Comparison of ENCODE assay signal across 18 mouse cellular contexts in genomic region chr2:76470391-76470790, GRCm38 (mm10).
A peak's percentile ranks its signal among the peaks of the same experiment; 100 is the strongest.
DNase-seq lines count a peak whose midpoint lies in the region; ATAC-seq and TF ChIP-seq lines count a peak whose summit lies in the region.
"Had no signal": no experiment of that assay in that cellular context is flagged by ENCODE, and none has a peak within 500 bp of the region (broad histone marks: within the 10 kb centered on the region; RNA-seq: fewer than 3 reads in every experiment).

No protein-coding gene starts in this region.

- no peaks in the 10 kb centered on the region for H3K27me3 ChIP-seq in kidney, adult 2 months (replicated peaks; ENCODE audit: control insufficient read depth, insufficient read depth, low read length)
- H3K27me3 ChIP-seq: embryonic facial prominence, embryonic 13.5 days; forebrain, embryonic 12.5 days; heart, embryonic 12.5 days had no signal

- no peaks in the 10 kb centered on the region for H3K36me3 ChIP-seq in kidney, adult 2 months (ENCODE audit: control insufficient read depth, insufficient read depth, low read length)
- H3K36me3 ChIP-seq: embryonic facial prominence, embryonic 13.5 days; forebrain, embryonic 12.5 days; heart, embryonic 12.5 days; hindbrain, embryonic 10.5 days had no signal

- no peak overlapping the region for H3K27ac ChIP-seq in kidney, adult 2 months (ENCODE audit: insufficient read depth, low read depth, low read length)
- H3K27ac ChIP-seq: embryonic facial prominence, embryonic 13.5 days; forebrain, embryonic 12.5 days; gastrocnemius, adult 2 months; hindbrain, embryonic 10.5 days had no signal

- no peak overlapping the region for H3K4me3 ChIP-seq in kidney, adult 2 months (ENCODE audit: insufficient read depth, low read depth, low read length)
- H3K4me3 ChIP-seq: embryonic facial prominence, embryonic 13.5 days; forebrain, embryonic 12.5 days; gastrocnemius, adult 2 months; heart, embryonic 12.5 days; hindbrain, embryonic 10.5 days had no signal

- WGBS in kidney, adult 2 months: 54% methylated on average over 9 of the region's 9 CpGs

- no peak for ATAC-seq in activated CD4-positive, CD25-positive, alpha-beta regulatory T cell, adult 4 months
- ATAC-seq: forebrain, embryonic 16.5 days had no signal

- no peak for TF ChIP-seq CTCF in kidney, adult 2 months (conservative IDR thresholded peaks at IDR 0.05; ENCODE audit: insufficient read depth, insufficient read length, low read depth, low read length)

- DNase-seq in kidney, adult 2 months: peak; percentile 25
- no peak for DNase-seq in kidney, postnatal 4 days
- DNase-seq in lung, adult 18-20 months: peak; percentile 30 to 33
- no peak for DNase-seq in lung, postnatal 14 days
- peak; percentile 29 for DNase-seq in right cerebral cortex, adult 18-20 months
- DNase-seq in right cerebral cortex, postnatal 14 days: no peak
- DNase-seq: adrenal gland, postnatal 14 days; cerebellum, adult 18-20 months; cerebellum, adult 9-11 months; cerebellum, postnatal 36 days; gastrocnemius, adult 2 months; gastrocnemius, postnatal 25 days had no signal

- no peak for TF ChIP-seq POLR2A in kidney, adult 2 months (IDR thresholded peaks at IDR 0.05; ENCODE audit: low read depth, low read length)

- H3K4me1 ChIP-seq in kidney, adult 2 months (ENCODE audit: control insufficient read depth, insufficient read depth, low read length): no peaks in the 10 kb centered on the region
- H3K4me1 ChIP-seq: embryonic facial prominence, embryonic 13.5 days; forebrain, embryonic 12.5 days; heart, embryonic 12.5 days had no signal

Comparison
In these comparisons a context has a peak if more than half of its experiments do, and no peak if none do; other contexts are left out.
1. DNase-seq: peak in kidney, adult 2 months (single experiment), lung, adult 18-20 months (2 of 2) and right cerebral cortex, adult 18-20 months (single experiment); none in kidney, postnatal 4 days (0 of 2), lung, postnatal 14 days (single experiment) and right cerebral cortex, postnatal 14 days (single experiment).